Mouse (Mus musculus) liver, embryonic 15.5 days (tissue): Measurements from ENCODE around the gene Ralgds. TPM values are rescaled to one million over a fixed set of nuclear protein-coding genes. Genes with fewer than 3 reads are reported as not detected.
A peak's percentile ranks its signal among the peaks of the same experiment; 100 is the strongest.

Source experiments
- ATAC-seq: fragments of 200-750 bp; cut with Nextera tagmentation; 2 replicates; pipeline ENCODE4 v1.8.0; 2017; ENCODE audit warnings: moderate number of reproducible peaks, mild to moderate bottlenecking, moderate library complexity; ENCODE audit not compliant: insufficient read depth
- H3K27ac ChIP-seq: fragments of 300-500 bp; sonication (generic); replicated peaks from 2 replicates; pipeline ENCODE4 v1.5.1; 2015; ENCODE audit warnings: mild to moderate bottlenecking, inconsistent platforms
- H3K27me3 ChIP-seq: fragments of 300-500 bp; sonication (generic); 2 replicates; pipeline ENCODE4 v1.6.1; 2015; ENCODE audit warnings: mild to moderate bottlenecking, inconsistent platforms
- H3K36me3 ChIP-seq: fragments of 300-500 bp; sonication (generic); replicated peaks from 2 replicates; pipeline ENCODE4 v1.6.1; 2015; ENCODE audit warnings: moderate library complexity, mild to moderate bottlenecking, inconsistent platforms
- H3K4me1 ChIP-seq: fragments of 300-500 bp; sonication (generic); replicated peaks from 2 replicates; pipeline ENCODE4 v1.6.1; 2015; ENCODE audit warnings: inconsistent platforms
- H3K4me2 ChIP-seq: fragments of 300-500 bp; sonication (generic); 2 replicates; pipeline ENCODE4 v1.6.1; 2015; ENCODE audit warnings: moderate library complexity, mild to moderate bottlenecking, inconsistent platforms
- H3K4me3 ChIP-seq: fragments of 300-500 bp; sonication (generic); replicated peaks from 2 replicates; pipeline ENCODE4 v1.5.1; 2015; ENCODE audit warnings: mild to moderate bottlenecking, inconsistent platforms
- H3K9ac ChIP-seq: fragments of 300-500 bp; sonication (generic); 2 replicates; pipeline ENCODE4 v1.6.1; 2015; ENCODE audit warnings: moderate library complexity, mild to moderate bottlenecking, inconsistent platforms
- H3K9me3 ChIP-seq: fragments of 300-500 bp; sonication (generic); replicated peaks from 2 replicates; pipeline ENCODE4 v1.6.1; 2016; ENCODE audit warnings: inconsistent platforms
- WGBS: fragments of 180-500 bp; shearing (Covaris S2); methylation state at CpG from one replicate; pipeline ENCODE4 v1.1.7; 2015; ENCODE audit warnings: mixed read lengths; ENCODE audit not compliant: insufficient replicate concordance; 5-methylcytosine and 5-hydroxymethylcytosine counted together
- polyA plus RNA-seq: library from polyadenylated mRNA; unstranded; fragments of >200 nt; fragmentation: Nextera tagmentation; extraction: Ambion mirVana; gene quantifications from 2 replicates; pipeline ENCODE4 v1.2.1, GENCODE M21; 2015

Gene Ralgds
- polyA plus RNA-seq, 1 experiment from 2014 or later, result 1.8 TPM

DNA sequence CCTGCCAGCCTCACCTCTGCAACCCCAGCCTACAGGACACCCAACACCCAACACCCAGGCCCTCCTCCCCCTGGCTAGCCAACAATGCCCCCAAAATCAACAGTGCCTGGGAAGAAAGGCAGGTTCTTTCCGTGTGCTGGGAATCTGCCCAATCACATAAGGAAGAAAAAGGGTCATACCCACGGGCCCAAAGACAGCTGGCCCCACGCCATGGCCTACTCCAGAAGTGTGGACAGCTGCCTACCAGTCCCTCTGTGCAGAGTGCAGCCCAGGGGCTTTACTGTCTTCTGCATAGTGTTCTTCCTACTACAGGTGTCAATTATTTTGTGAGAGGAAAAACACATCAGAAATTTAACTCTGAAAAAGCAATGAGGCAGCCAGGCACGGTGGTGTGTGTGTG is 62.4 kb downstream of the Ralgds start:
- WGBS, result 71% methylated on average over 4 of the region's 4 CpGs
- no peak overlapping the region for H3K4me3 ChIP-seq
- H3K27me3 ChIP-seq, result no peaks in the 10 kb centered on the region
- no peak overlapping the region for H3K27ac ChIP-seq
- no peak overlapping the region for H3K9ac ChIP-seq
- no peak overlapping the region for H3K4me2 ChIP-seq
- H3K9me3 ChIP-seq, result no peaks in the 10 kb centered on the region
- peaks cover 94% of the 10 kb centered on the region for H3K36me3 ChIP-seq
- no peaks in the 10 kb centered on the region for H3K4me1 ChIP-seq
- no peak for ATAC-seq

GRCm38 (mm10) chr2:28576815-28577214 is 63.9 kb downstream of the Ralgds start:
- peaks cover 9% of the 10 kb centered on the region for H3K4me1 ChIP-seq
- no peak overlapping the region for H3K4me3 ChIP-seq
- no peak overlapping the region for H3K9ac ChIP-seq
- WGBS, result 75% methylated on average over 3 of the region's 3 CpGs
- no peak overlapping the region for H3K27ac ChIP-seq
- H3K27me3 ChIP-seq, result no peaks in the 10 kb centered on the region
- H3K36me3 ChIP-seq, result peaks cover 84% of the 10 kb centered on the region
- no peak for ATAC-seq
- no peaks in the 10 kb centered on the region for H3K9me3 ChIP-seq
- no peak overlapping the region for H3K4me2 ChIP-seq

- H3K27me3 ChIP-seq, result no peaks in the 10 kb centered on the region
- H3K4me1 ChIP-seq, result peaks cover 16% of the 10 kb centered on the region
- H3K9ac ChIP-seq, result no peak overlapping the region
- H3K4me3 ChIP-seq, result no peak overlapping the region
- H3K4me2 ChIP-seq, result no peak overlapping the region
- no peaks in the 10 kb centered on the region for H3K9me3 ChIP-seq
- WGBS, result 69% methylated on average over 5 of the region's 5 CpGs
- H3K36me3 ChIP-seq, result peaks cover 72% of the 10 kb centered on the region
- ATAC-seq, result no peak
- H3K27ac ChIP-seq, result no peak overlapping the region
These were observed 65.1 kb downstream of the Ralgds start for GRCm38 (mm10) chr2:28578003-28578402.

- peak overlapping the region; percentile 88 for H3K27ac ChIP-seq
- no peaks in the 10 kb centered on the region for H3K27me3 ChIP-seq
- H3K36me3 ChIP-seq, result peaks cover 27% of the 10 kb centered on the region
- H3K4me3 ChIP-seq, result peak overlapping the region; percentile 87
- peak overlapping the region; percentile 71 for H3K9ac ChIP-seq
- peak overlapping the region; percentile 87 for H3K4me2 ChIP-seq
- ATAC-seq, result peak; percentile 89
- WGBS, result under 1% methylated on average over 56 of the region's 56 CpGs
- H3K9me3 ChIP-seq, result no peaks in the 10 kb centered on the region
- H3K4me1 ChIP-seq, result peaks cover 37% of the 10 kb centered on the region
These were observed 69.9 kb downstream of the Ralgds start for GRCm38 (mm10) chr2:28582647-28583353.

GRCm38 (mm10) chr2:28583651-28584050 is 70.7 kb downstream of the Ralgds start, which contains the start of gene Gtf3c5:
Gene Gtf3c5, minus strand, starts transcription at chr2:28583751.
- WGBS, result 73% methylated on average over 9 of the region's 9 CpGs

GRCm38 (mm10) chr2:28585043-28585571 is 72.2 kb downstream of the Ralgds start:
- H3K4me1 ChIP-seq, result peaks cover 37% of the 10 kb centered on the region
- no peaks in the 10 kb centered on the region for H3K27me3 ChIP-seq
- WGBS, result 17% methylated on average over 6 of the region's 6 CpGs
- peaks cover 5% of the 10 kb centered on the region for H3K36me3 ChIP-seq
- H3K4me2 ChIP-seq, result no peak overlapping the region
- H3K9me3 ChIP-seq, result no peaks in the 10 kb centered on the region
- no peak overlapping the region for H3K4me3 ChIP-seq
- no peak overlapping the region for H3K27ac ChIP-seq
- no peak overlapping the region for H3K9ac ChIP-seq
- no peak for ATAC-seq

More at GRCm38 (mm10) chr2:28583651-28584050, 70.7 kb downstream of the Ralgds start, which contains the start of gene Gtf3c5:
- no peaks in the 10 kb centered on the region for H3K9me3 ChIP-seq
- H3K27ac ChIP-seq, result peak within 1 kb of the TSS; percentile 88
- ATAC-seq, result no peak
- peak within 1 kb of the TSS; percentile 87 for H3K4me3 ChIP-seq
- H3K27me3 ChIP-seq, result no peaks in the 10 kb centered on the region
- peak within 1 kb of the TSS; percentile 71 for H3K9ac ChIP-seq
- peaks cover 19% of the 10 kb centered on the region for H3K36me3 ChIP-seq
- H3K4me1 ChIP-seq, result peaks cover 37% of the 10 kb centered on the region
- peak within 1 kb of the TSS; percentile 87 for H3K4me2 ChIP-seq

DNA sequence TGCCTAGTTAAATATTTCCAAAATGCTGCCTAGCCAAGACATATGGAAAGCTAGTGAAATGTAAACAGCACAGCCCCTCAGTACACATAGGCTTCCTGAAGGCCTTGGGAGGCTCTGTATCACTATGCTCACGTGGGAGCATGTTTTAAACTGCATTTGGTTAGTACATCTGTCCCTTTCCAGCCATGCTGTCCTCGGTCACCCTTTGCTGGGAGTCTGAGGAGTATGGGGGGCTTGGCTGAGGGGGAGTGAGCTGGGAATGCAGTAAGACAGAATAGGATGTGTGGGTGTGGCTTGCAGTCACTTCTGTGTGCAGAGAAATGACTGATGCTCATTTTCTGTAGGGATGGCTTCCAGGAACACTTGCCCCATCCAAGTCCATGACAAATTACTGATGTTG is 72.8 kb downstream of the Ralgds start:
- no peak overlapping the region for H3K27ac ChIP-seq
- 32% methylated on average over 2 of the region's 2 CpGs for WGBS

DNA sequence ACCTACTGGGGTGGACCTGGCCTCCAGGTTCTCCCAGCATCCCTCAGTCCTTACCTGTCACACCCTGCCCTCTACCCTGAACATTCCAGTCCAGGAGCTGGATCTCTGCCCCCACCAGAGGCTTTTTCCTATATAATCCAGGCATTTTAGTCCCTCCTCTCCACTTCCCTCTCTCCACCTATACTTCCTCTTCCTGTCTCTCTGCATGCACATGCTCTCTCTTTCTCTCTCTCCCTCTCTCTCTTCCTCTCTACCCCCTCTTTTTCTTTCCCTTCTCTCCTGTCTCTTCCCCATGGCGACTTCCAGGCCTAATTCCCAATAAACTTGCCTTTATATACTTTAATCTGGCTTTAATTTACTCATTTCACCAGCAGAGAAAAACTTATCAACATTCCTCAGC is 75.6 kb downstream of the Ralgds start:
- no peak overlapping the region for H3K4me3 ChIP-seq
- no peak overlapping the region for H3K4me2 ChIP-seq
- 19% methylated on average over 1 of the region's 1 CpGs for WGBS
- H3K27me3 ChIP-seq, result no peaks in the 10 kb centered on the region
- no peaks in the 10 kb centered on the region for H3K36me3 ChIP-seq
- no peak overlapping the region for H3K9ac ChIP-seq
- H3K4me1 ChIP-seq, result peaks cover 29% of the 10 kb centered on the region
- H3K27ac ChIP-seq, result no peak overlapping the region
- no peaks in the 10 kb centered on the region for H3K9me3 ChIP-seq
- no peak for ATAC-seq

More for the DNA sequence above, 72.8 kb downstream of the Ralgds start:
- ATAC-seq, result no peak
- Histone ChIP-seq H3K27me3 (no peaks in the 10 kb centered on the region), H3K4me2 (no peak overlapping the region), H3K9me3 (no peaks in the 10 kb centered on the region), H3K4me1 (peaks cover 37% of the 10 kb centered on the region), H3K9ac (no peak overlapping the region), H3K36me3 (peaks cover 5% of the 10 kb centered on the region), H3K4me3 (no peak overlapping the region)

DNA sequence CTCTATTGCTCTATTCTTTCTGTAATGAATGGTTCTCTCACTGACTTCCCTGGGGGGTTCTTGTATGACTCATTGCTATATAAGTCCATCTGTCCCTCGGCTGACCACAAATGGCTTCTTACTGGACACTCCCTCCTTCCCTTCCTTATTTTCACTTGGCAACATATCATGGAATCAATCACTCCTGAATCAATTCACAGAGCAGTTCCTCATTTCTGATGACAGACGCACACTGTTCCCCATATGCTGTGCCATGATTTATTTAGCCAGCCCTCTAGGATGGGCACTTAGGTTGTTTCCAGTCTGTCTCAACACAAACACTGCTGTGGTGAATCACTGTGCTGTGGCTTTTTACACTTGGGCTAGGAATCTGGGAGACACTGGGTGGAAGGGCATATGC is 78.6 kb downstream of the Ralgds start:
- no peak overlapping the region for H3K9ac ChIP-seq
- no peak for ATAC-seq
- H3K27me3 ChIP-seq, result no peaks in the 10 kb centered on the region
- no peaks in the 10 kb centered on the region for H3K36me3 ChIP-seq
- H3K4me2 ChIP-seq, result no peak overlapping the region
- H3K4me1 ChIP-seq, result peaks cover 39% of the 10 kb centered on the region
- H3K27ac ChIP-seq, result no peak overlapping the region
- WGBS, result 28% methylated on average over 2 of the region's 2 CpGs
- no peaks in the 10 kb centered on the region for H3K9me3 ChIP-seq
- H3K4me3 ChIP-seq, result no peak overlapping the region

DNA sequence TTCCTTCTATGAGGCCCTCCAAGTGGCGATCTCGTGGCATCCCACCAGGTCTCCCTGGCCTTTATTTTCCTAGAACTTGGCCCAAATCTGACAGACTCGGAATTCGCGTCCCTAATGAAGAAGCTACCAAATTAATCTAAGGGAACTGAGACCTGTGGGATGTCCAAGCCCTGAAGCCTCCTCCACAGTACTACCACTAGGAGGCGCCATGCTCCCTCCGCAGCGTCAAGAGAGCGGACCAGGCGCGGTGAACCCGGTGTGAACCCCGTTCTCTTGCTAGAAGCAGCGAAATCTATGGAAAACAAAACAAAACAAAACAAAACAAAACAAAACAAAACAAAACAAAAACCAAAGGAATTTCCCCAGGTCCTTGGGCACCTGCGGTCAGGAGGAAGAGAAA is 79.9 kb downstream of the Ralgds start:
- no peak for ATAC-seq
- no peak overlapping the region for H3K27ac ChIP-seq
- H3K36me3 ChIP-seq, result no peaks in the 10 kb centered on the region
- H3K27me3 ChIP-seq, result no peaks in the 10 kb centered on the region
- H3K4me2 ChIP-seq, result peak overlapping the region; percentile 48
- H3K9ac ChIP-seq, result no peak overlapping the region
- peak overlapping the region; percentile 22; the same call in 1 of the 2 replicates for H3K4me3 ChIP-seq
- H3K4me1 ChIP-seq, result peaks cover 52% of the 10 kb centered on the region
- 5% methylated on average over 15 of the region's 15 CpGs for WGBS
- H3K9me3 ChIP-seq, result 0 out of 2 replicates have a peak, but pooled peaks cover 3% of the 10 kb centered on the region

GRCm38 (mm10) chr2:28596021-28596420 is 83.1 kb downstream of the Ralgds start:
- Histone ChIP-seq H3K4me3 (no peak overlapping the region), H3K9ac (no peak overlapping the region; the same call in 1 of the 2 replicates), H3K9me3 (0 out of 2 replicates have a peak, but pooled peaks cover 3% of the 10 kb centered on the region), H3K36me3 (no peaks in the 10 kb centered on the region), H3K27ac (peak overlapping the region; percentile 94), H3K4me1 (peaks cover 84% of the 10 kb centered on the region), H3K4me2 (peak overlapping the region; percentile 2; the same call in 1 of the 2 replicates), H3K27me3 (no peaks in the 10 kb centered on the region)
- 14% methylated on average over 7 of the region's 7 CpGs for WGBS
- ATAC-seq, result peak; percentile 46
